Mouse (Mus musculus) Muller cell, postnatal 12 days (primary cell): Measurements from ENCODE around the gene Msgn1.

Source experiments
- DNase-seq: peaks from one replicate; pipeline ENCODE4 v3.0.0-alpha.2; 2015; ENCODE audit errors: inconsistent ontology term

The Msgn1 gene

DNA sequence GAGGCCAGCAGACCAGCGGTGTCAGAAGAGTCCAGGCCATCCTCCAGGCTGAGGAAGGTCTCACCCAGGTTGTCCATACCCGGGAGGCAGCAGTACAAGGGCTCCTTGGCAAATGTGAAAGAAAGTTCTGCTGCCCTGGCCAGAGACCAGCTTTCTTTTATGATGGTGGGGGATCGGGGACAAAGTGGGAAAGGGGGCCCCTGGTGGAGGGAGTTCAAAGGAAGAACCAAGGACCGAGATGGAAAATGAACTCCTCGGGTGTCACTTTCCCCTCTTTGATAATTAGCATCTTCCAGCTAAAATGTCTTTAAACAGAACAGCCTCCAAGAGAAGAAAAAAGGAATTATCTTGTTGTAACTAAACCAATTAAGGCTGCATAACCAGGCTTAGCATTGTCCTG, at the start of gene Msgn1:
TSS of gene Msgn1 (minus strand) at position 101 of the 400 bp plus-strand sequence.
- no peak for DNase-seq

- no peak for DNase-seq
These were observed 41.5 kb upstream of the Msgn1 start for GRCm38 (mm10) chr12:11250322-11250721.

GRCm38 (mm10) chr12:11247460-11247859, 38.7 kb upstream of the Msgn1 start:
- DNase-seq, result no peak

GRCm38 (mm10) chr12:11235996-11236395, 27.2 kb upstream of the Msgn1 start:
- DNase-seq, result no peak

- no peak for DNase-seq
These were observed 21.5 kb upstream of the Msgn1 start for GRCm38 (mm10) chr12:11230267-11230666.

- DNase-seq, result no peak
These were observed 17.9 kb upstream of the Msgn1 start for GRCm38 (mm10) chr12:11226529-11227268.

DNA sequence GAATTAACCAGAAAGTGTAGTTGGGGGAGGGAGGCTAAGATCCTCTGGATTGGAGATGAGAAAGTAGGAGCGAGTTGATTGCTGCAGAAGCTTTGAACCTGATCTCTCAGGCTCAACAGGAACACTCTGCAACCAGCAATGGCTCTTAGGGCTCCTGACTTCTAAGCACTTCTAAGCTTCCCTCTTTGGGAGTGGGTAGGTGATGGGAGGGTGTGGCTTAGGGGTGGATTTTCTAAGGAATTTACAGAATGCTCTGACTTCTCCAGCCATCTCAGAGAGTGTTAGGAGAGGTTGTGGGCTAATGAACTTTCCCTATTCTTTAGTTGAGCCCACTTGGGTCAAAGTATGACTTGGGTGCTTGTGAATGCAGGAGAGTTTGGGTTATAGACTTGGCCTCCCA, 17.4 kb upstream of the Msgn1 start:
- DNase-seq, result no peak

DNA sequence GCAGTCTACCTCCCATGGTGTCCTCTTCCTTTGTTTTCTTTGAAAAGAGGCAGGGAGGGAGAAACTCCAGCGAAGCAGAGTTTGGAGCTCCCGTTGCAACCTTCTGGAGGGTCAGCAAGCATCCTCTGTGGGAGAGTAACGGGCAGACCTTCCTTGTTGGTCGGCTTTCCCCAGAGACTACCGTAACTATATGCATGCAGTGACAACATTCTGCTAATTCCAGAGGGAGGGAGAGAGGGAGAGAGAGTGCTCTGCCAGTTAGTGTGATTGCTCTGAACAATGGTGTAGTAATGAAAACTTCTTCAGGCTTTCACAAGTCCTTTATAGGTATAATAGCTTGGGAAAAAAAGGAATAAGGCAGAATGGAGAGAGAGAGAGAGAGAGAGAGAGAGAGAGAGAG, 15.9 kb upstream of the Msgn1 start:
- no peak for DNase-seq

GRCm38 (mm10) chr12:11223090-11223489, 14.3 kb upstream of the Msgn1 start:
- no peak for DNase-seq

- DNase-seq, result no peak
These were observed 13.8 kb upstream of the Msgn1 start for GRCm38 (mm10) chr12:11222566-11222965.

- no peak for DNase-seq
These were observed 13.0 kb upstream of the Msgn1 start for GRCm38 (mm10) chr12:11221524-11222330.

- DNase-seq, result no peak
These were observed 9.0 kb upstream of the Msgn1 start for GRCm38 (mm10) chr12:11217726-11218250.

- no peak for DNase-seq
These were observed 7.7 kb upstream of the Msgn1 start for GRCm38 (mm10) chr12:11216454-11216853.

GRCm38 (mm10) chr12:11215555-11215954, 6.8 kb upstream of the Msgn1 start:
- DNase-seq, result no peak

- no peak for DNase-seq
These were observed 6.0 kb upstream of the Msgn1 start for GRCm38 (mm10) chr12:11214776-11215175.

DNA sequence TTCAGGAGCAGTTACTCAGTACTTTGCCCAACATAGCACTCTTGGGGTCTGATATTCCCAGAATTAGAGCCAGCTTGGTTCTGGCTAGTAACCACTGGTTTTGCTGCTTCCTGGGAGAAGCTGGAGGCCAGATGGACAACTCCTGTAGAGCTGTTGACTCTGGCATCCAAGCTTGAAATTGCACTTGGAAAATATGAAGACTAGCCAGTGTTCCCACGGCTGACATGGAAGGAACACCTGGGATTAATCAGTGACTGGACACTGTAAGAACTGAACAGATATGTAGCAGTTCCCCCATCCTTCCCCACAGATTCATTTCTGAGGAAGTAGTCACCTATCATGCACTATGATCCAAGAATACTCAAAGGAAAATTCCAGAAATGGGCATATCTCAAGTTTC, 4.1 kb upstream of the Msgn1 start:
- DNase-seq, result no peak

DNA sequence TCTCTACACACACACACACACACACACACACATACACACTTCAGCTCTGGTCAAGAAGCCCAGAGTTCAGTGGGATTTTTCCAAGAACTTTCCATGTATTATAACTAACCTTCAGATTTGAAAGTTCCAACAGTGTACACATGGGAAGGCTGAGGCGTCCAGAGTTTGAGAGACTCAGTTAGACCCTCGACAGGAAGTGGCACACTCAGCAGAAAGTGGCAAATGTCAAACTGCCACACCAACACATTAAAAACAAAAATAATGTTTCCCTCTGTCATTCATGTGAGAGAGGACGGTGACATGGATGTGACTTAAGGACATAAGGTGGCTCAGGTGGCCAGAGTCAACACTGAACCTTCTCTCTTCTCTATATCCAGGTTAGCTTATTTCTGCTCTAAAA, 1.6 kb upstream of the Msgn1 start:
- DNase-seq, result no peak

- DNase-seq, result no peak
These were observed 864 bp upstream of the Msgn1 start for GRCm38 (mm10) chr12:11209636-11210035.

DNA sequence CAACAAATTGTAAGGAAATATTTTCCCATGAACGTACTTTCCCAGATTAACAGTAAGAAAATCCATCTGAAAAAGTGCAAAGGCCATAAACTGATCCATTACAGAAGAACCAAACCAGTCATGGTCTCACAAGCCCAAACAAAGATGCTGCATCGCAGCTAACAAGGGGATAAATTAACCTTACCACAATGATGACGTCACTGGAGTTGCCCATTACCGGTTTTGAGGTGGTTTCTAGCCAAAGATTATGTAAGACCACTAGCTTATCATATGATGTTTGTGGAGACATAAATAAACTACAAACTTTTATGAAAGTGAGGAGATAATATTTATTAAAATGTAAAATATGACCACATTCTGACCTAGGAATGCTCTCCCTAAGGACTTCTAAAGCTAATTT, 2.5 kb downstream of the Msgn1 start:
- DNase-seq, result no peak

GRCm38 (mm10) chr12:11203694-11204665, 4.8 kb downstream of the Msgn1 start:
- DNase-seq, result peak; percentile 34

- DNase-seq, result no peak
These were observed 6.3 kb downstream of the Msgn1 start for GRCm38 (mm10) chr12:11202476-11202875.

- DNase-seq, result no peak
These were observed 8.1 kb downstream of the Msgn1 start for GRCm38 (mm10) chr12:11200711-11201110.
